Mouse (Mus musculus): ENCODE measurements around the gene Gm28041. TPM values are rescaled to one million over a fixed set of nuclear protein-coding genes. Genes with fewer than 3 reads are reported as not detected.
"Not testable (repeated sequence)": the region's sequence is repeated elsewhere in the genome, so short reads cannot be mapped to it uniquely, and the experiment has no call there.

The Gm28041 gene
- polyA plus RNA-seq, 1 experiment from 2014 or later, result 0.20 TPM

DNA sequence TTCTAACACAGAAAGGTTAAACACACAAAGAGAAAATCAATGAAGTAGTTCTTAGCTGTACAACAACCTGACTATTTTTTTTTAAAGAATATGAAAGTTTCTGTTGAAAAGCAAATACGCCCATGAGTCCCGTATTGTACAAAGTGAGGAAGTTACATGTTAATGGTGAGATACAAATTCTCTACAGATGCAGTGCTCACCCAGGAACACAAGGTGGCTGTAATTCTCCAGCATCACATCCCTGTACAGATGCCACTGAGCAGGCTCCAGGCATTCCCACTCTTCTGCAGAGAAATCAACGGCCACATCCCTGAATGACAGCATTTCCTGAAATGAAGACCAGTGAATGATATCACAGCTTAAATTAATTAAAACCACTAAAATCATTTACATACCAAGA lies 38.1 kb upstream of the Gm28041 start:
- 66% methylated on average over 3 of the region's 3 CpGs for WGBS
- not testable (repeated sequence) for H3K9ac ChIP-seq (ENCODE audit: low read depth, low read length); H3K4me1 ChIP-seq (replicated peaks; ENCODE audit: insufficient read depth, low read length); H3K4me3 ChIP-seq (replicated peaks; ENCODE audit: low read depth, low read length); ATAC-seq (replicated peaks; ENCODE audit: low FRiP score, low read depth); H3K4me2 ChIP-seq (ENCODE audit: low read length); H3K9me3 ChIP-seq (replicated peaks; ENCODE audit: low read length); H3K36me3 ChIP-seq (ENCODE audit: insufficient read depth, low read length); H3K27me3 ChIP-seq (ENCODE audit: insufficient read depth, low read length); H3K27ac ChIP-seq
- peak; percentile 2 for DNase-seq (ENCODE audit: low spot score)
- peak; percentile 56 for TF ChIP-seq CTCF (IDR thresholded peaks at IDR 0.05; ENCODE audit: low read depth)

DNA sequence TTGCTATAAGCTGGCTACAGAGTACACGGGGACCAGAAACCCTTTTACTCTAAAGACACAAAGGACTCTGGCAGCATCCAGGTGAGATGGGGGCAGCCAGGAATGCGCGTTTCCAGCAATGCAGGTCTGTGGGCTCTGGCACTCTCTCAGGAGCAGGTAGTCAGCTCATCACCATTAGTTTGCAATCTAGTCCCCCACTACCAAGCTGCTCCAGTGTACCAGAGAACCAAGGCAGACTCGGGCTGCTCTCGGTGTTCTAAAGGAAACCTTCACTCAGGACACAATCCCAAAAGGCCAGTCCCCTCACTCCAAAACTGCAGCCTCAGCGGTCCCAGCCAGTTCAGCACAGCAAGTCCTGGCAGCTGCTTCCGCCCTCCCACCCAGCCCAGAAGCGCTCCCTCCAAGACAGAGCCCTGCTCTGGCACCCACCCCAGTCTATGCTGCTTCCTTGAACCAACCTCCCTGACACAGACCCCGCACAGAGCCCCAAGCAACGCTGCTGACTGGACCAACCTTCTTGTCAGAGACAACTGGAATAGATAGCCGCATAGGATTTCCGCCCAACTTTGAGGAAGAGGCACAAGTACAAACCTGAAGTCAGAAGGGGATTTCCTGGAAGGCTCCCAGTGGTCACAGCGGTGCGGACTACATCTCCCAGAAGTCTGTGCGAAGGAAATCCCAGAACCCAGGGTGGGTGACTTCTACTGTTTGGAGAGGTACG lies 23.8 kb upstream of the Gm28041 start, which contains the start of gene Zfp429:
Gene Zfp429, minus strand, starts transcription at position 637 of the 721 bp plus-strand sequence.
- not testable (repeated sequence) for H3K9me3 ChIP-seq (replicated peaks; ENCODE audit: low read length); H3K36me3 ChIP-seq (ENCODE audit: insufficient read depth, low read length); H3K27me3 ChIP-seq (ENCODE audit: insufficient read depth, low read length); H3K4me1 ChIP-seq (replicated peaks; ENCODE audit: insufficient read depth, low read length)
- Histone ChIP-seq H3K9ac (ENCODE audit: low read depth, low read length) (peak within 1 kb of the TSS; percentile 57), H3K4me2 (ENCODE audit: low read length) (peak within 1 kb of the TSS; percentile 63), H3K27ac (peak within 1 kb of the TSS; percentile 36; the same call in 1 of the 2 replicates), H3K4me3 (replicated peaks; ENCODE audit: low read depth, low read length) (peak within 1 kb of the TSS; percentile 54)
- WGBS, result 3% methylated on average over 14 of the region's 16 CpGs
- DNase-seq (ENCODE audit: low spot score), result peak; percentile 83
- peak; percentile 93 for ATAC-seq (replicated peaks; ENCODE audit: low FRiP score, low read depth)

DNA sequence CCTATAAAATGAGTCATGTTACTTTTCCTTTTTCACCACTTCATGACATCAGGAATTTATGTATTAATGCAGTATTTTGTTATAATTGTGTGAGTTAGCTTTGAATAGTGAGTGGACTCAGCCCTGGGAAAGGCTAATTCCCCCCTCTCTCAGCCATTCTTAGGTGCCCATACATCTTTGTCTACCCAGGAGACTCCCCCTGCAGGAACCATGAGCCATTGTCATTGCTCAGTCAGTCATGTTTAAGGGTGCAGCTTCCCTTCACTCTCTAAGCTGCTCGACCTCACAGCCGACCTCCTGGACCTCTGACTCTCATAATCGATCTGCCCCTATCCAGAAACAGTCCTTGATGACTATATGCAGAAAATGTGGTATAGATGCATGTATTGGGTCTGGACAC lies 722 bp upstream of the Gm28041 start:
- not testable (repeated sequence) for H3K4me3 ChIP-seq (replicated peaks; ENCODE audit: low read depth, low read length); H3K4me2 ChIP-seq (ENCODE audit: low read length); ATAC-seq (replicated peaks; ENCODE audit: low FRiP score, low read depth); H3K27ac ChIP-seq; H3K9ac ChIP-seq (ENCODE audit: low read depth, low read length); H3K27me3 ChIP-seq (ENCODE audit: insufficient read depth, low read length); H3K36me3 ChIP-seq (ENCODE audit: insufficient read depth, low read length); H3K4me1 ChIP-seq (replicated peaks; ENCODE audit: insufficient read depth, low read length); DNase-seq (ENCODE audit: low spot score); H3K9me3 ChIP-seq (replicated peaks; ENCODE audit: low read length)
- WGBS, result 81% methylated on average over 3 of the region's 3 CpGs

DNA sequence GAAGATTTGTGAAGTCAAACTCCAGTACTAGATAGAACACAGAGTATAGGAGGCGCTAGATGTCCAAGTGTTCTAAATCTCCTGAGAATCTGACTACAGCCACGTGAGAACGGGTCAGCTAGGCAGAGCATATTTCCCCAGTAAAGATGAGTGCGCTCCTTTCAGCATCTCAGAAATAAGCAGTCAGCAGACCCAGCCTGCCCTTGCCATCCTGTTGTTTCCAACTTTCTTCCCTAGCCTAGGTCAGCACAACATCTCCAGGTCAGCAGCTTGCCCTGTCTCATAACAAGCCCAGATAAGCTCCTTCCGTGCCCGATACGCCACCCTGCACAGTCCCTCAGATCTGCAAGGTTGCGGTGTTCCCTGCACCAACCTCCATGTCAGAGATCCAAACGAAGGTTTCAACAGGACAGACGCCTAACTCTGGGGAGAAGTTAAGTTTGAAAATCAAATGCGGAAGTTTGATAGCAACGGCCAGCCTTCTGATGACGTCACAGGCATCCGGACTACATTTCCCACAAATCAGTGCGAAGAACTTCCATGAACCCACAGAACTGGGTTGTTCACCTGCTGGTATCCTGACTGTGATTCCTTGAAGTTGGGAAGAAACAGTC lies 15.3 kb downstream of the Gm28041 start, which contains the start of the genes Gm28044 and Zfp953:
Gene Gm28044, minus strand, starts transcription at position 406 of the 614 bp plus-strand sequence.
Gene Zfp953, minus strand, starts transcription at position 475 of the 614 bp plus-strand sequence.
- H3K9me3 ChIP-seq (replicated peaks; ENCODE audit: low read length), result no peaks in the 10 kb centered on the region
- no peaks in the 10 kb centered on the region for H3K4me1 ChIP-seq (replicated peaks; ENCODE audit: insufficient read depth, low read length)
- DNase-seq (ENCODE audit: low spot score) (peak; percentile 91), ATAC-seq (replicated peaks; ENCODE audit: low FRiP score, low read depth) (peak; percentile 93)
- peak within 1 kb of the TSS; percentile 80 for H3K4me3 ChIP-seq (replicated peaks; ENCODE audit: low read depth, low read length)
- peak; percentile 41 for TF ChIP-seq CTCF (IDR thresholded peaks at IDR 0.05; ENCODE audit: low read depth)
- peak within 1 kb of the TSS; percentile 79 for H3K27ac ChIP-seq
- WGBS, result under 1% methylated on average over 15 of the region's 15 CpGs
- peak within 1 kb of the TSS; percentile 78 for H3K4me2 ChIP-seq (ENCODE audit: low read length)
- H3K9ac ChIP-seq (ENCODE audit: low read depth, low read length), result peak within 1 kb of the TSS; percentile 77
- H3K27me3 ChIP-seq (ENCODE audit: insufficient read depth, low read length), result no peaks in the 10 kb centered on the region
- H3K36me3 ChIP-seq (ENCODE audit: insufficient read depth, low read length), result no peaks in the 10 kb centered on the region

DNA sequence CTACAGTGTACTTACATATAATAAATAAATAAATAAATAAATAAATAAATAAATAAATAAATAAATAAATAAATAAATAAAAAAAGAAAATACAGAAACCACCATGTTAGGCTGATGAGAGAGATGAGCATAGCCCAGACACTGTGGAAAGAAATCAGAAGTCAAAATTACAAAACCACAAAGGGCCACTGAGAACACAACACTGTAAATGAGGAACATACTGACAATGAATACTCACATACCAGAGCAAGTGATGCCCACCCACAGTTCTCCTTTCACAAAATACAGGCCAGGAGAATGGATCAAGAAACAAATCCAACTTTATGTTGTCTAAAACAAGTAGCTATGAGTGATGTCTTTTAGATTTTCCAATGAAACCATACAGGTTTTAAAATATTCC lies 23.7 kb downstream of the Gm28041 start:
- no peak for ATAC-seq (replicated peaks; ENCODE audit: low FRiP score, low read depth)
- Histone ChIP-seq H3K36me3 (ENCODE audit: insufficient read depth, low read length) (no peaks in the 10 kb centered on the region), H3K4me1 (replicated peaks; ENCODE audit: insufficient read depth, low read length) (no peaks in the 10 kb centered on the region), H3K9ac (ENCODE audit: low read depth, low read length) (no peak overlapping the region), H3K4me2 (ENCODE audit: low read length) (no peak overlapping the region), H3K27ac (no peak overlapping the region), H3K4me3 (replicated peaks; ENCODE audit: low read depth, low read length) (no peak overlapping the region), H3K9me3 (replicated peaks; ENCODE audit: low read length) (no peaks in the 10 kb centered on the region), H3K27me3 (ENCODE audit: insufficient read depth, low read length) (no peaks in the 10 kb centered on the region)
- DNase-seq (ENCODE audit: low spot score), result no peak
- TF ChIP-seq CTCF (IDR thresholded peaks at IDR 0.05; ENCODE audit: low read depth), result no peak

DNA sequence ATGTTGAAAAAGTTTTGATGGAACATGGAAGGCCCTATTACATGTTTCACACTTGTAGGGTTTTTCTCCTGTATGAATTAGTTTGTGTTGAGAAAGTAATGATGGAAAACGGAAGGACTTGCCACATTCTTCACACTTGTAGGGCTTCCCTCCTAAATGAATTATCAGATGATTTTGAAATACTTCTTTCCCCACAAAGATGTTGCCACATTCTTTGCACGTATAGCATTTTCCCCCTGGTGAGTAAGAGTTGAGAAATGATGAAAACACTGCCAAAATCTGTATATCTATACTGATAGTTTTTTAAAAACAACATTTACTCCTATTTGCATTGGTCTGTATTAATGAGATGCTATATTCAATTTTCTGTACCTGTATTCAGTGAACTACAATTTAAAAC lies 32.1 kb downstream of the Gm28041 start:
- no peak overlapping the region for H3K9ac ChIP-seq (ENCODE audit: low read depth, low read length)
- 90% methylated on average over 2 of the region's 2 CpGs for WGBS
- ATAC-seq (replicated peaks; ENCODE audit: low FRiP score, low read depth) (no peak), DNase-seq (ENCODE audit: low spot score) (no peak)
- H3K27ac ChIP-seq, result no peak overlapping the region
- H3K9me3 ChIP-seq (replicated peaks; ENCODE audit: low read length), result no peaks in the 10 kb centered on the region
- H3K36me3 ChIP-seq (ENCODE audit: insufficient read depth, low read length), result no peaks in the 10 kb centered on the region
- H3K27me3 ChIP-seq (ENCODE audit: insufficient read depth, low read length), result no peaks in the 10 kb centered on the region
- H3K4me2 ChIP-seq (ENCODE audit: low read length), result no peak overlapping the region
- H3K4me1 ChIP-seq (replicated peaks; ENCODE audit: insufficient read depth, low read length), result no peaks in the 10 kb centered on the region
- no peak for TF ChIP-seq CTCF (IDR thresholded peaks at IDR 0.05; ENCODE audit: low read depth)
- no peak overlapping the region for H3K4me3 ChIP-seq (replicated peaks; ENCODE audit: low read depth, low read length)

Measured in kidney, postnatal 0 days (tissue).